Mouse (Mus musculus) ovary, adult 10 weeks (tissue): ENCODE results near the gene Gipr. TPM values are rescaled to one million over a fixed set of nuclear protein-coding genes. Genes with fewer than 3 reads are reported as not detected.

Source experiments
- polyA plus RNA-seq: library from polyadenylated mRNA; stranded (reverse); fragments of 350-450 nt; fragmentation: Illumina TruSeq; extraction: RNeasy Lipid Tissue Mini Kit (QIAGEN cat#74804); gene quantifications from one replicate; pipeline ENCODE4 v1.2.3, GENCODE M21; 2014

Gene Gipr
- not detected for polyA plus RNA-seq

DNA sequence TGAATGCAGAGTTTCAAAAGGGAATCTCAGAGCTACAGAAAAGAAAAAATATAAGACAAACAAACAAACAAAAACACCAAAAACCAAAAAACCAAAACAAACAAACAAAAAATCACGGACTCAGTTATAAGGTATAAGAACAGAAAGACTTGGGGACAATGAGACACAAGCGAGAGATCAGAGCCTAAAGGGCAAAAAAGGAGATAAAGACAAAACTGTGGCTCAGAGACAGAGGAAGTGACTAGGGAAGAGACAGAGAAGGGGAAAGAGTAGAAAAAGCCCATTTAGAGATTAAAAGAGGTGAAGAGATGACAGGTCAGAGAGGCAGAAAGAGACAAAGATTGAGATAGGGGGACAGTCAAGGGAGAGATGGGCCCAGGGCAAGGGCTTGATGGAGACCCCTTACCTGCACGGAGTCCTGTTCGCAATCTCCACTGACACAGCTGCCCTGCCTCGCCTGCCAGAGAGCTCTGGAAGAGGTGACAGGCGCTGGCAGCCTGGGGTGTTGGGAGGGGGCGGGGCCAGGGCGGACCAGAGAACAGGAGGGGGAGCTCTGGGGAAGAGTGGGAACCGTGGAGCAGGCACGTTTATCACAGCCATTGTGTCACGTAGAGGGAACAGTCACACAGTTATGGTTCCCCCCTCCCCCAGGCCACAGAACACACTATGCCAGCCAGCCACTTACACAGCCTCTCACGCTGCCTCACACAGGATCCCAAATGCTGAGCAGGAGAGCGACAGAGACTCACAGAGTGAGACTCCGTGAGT is at the start of gene Gipr:
Gene Gipr (minus strand): TSS at position 472 of the 768 bp plus-strand sequence.

DNA sequence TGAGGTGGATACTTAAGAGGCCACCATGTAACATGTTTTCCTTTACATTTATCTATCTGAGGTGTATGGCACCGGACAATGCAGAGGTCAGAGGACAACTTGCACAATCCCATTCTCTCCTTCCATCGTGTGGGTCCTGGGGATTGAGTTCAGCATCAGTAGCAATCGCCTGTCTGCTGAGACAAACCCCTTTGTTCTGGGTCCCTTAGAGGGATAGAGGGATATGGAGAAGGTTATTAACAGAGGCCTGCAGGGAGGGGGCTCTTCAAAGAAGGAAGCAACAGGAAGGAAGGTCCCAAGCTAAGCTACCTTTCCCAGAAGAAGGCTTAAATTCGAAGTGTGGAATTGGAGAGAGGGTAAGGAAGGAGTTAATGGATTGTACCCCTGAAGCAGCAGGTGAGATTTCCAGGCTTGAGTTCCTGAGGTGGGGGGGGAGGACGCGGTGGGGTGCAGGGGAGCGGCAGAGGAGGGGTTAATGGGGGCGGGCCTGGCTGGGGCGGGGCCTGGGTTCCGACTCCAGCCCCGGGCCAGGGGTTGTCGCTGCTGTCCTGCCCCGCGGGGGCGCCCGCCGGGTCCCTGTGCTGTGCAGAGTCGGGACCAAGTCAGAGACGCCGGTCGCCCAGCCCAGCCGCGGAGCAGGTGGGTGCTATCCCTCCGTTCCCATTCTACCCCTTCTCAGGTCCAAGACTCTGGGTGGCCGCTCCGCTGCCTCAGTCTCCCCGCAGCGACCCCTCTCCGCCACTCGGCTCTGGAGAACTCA is 46.2 kb upstream of the Gipr start, which contains the start of gene Gpr4:
Gene Gpr4 (plus strand): TSS at position 543 of the 760 bp plus-strand sequence.

DNA sequence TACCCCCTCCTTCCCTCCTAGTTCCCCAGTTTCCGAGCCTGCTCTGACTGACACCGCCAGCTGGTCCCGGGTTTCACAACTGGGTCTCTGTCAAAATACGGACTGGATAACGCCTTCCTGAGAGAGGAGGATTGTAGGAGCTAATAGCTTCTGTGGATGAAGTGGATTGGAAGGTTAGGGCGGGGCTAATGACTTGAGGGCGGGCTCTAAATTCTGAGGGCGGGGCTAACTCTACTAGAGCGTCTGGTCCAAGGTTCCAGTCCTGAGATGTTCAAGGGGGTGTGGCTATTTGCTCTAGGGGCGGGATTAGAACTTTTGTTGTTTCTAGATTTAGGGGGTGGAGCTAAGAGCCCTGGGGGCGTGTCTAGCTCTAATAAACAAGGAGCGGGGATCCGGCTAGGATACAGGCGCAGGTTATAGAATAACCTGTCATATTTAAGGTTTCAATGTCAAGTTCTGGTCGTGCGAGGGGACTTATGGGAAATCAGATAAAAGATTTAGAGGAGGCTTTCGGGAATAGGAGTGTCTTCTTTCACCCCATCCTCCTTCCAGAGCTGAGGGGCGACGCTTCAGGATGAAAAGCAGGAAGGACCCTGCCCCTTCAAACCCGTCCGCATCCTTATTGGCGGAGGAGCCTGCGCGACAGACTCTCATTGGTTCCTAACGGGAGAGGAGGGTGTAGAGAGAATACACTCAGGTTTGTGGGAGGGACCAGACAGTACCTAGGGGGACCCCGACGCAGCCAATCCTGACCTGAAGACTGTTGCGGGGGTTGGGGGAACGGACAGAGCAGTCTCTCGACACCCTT is 10.0 kb upstream of the Gipr start, which contains the start of gene Eml2:
Gene Eml2 (plus strand): TSS at position 714 of the 808 bp plus-strand sequence.

DNA sequence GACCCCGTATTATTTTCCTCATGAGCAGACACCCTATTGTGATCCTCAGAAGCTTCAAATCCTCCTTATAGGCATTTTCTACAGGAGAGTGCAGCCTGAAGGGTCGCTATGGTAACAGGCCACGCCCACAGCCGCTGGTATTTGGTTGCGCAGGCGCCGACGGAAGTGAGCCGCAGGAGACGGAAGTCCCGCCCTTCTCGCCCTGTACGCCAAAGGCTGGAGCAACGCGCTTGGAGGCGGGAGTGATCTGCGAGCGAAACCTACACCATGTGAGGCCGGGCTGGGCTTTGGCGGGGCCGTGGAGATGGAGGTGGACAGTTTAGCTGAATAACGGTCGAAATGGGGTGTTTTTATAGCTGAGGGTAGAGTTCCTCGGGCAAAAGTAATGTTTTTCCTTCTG is 16.3 kb downstream of the Gipr start, which contains the start of gene Snrpd2:
Gene Snrpd2 (plus strand): TSS at position 97 of the 400 bp plus-strand sequence.

DNA sequence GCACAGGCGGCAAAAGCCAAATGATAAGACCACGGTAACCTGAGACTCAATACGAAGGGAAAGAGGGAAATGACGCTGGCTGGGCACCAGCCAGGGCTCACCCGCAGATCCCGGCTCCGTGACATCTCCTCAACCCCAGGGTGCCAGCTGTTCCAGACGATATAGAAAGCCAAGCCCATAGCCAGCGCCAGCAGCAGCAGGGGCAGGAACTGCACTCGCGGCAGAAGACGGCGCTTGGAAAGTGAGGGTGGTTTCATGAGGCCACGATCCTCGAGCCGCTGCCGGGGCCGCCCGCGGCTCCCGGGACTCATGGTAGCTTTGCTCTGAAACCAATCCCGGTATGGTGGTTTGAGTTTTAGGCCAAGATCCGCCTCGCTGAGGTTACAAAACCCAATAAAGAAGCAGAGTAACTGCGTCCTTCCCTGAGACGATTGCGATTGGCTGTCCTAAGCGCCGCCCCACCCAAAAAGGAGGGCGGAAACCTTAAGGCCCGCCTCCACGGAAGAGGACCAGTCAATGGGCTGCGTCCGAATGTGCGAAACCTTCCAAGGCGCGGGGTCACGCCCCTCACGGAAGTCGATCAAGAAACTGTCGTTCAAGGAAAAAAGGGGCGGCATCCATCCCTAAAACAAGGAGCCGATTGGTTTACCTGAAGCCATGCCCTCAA is 16.9 kb downstream of the Gipr start, which contains the start of gene Qpctl:
Gene Qpctl (minus strand): TSS at position 417 of the 667 bp plus-strand sequence.

DNA sequence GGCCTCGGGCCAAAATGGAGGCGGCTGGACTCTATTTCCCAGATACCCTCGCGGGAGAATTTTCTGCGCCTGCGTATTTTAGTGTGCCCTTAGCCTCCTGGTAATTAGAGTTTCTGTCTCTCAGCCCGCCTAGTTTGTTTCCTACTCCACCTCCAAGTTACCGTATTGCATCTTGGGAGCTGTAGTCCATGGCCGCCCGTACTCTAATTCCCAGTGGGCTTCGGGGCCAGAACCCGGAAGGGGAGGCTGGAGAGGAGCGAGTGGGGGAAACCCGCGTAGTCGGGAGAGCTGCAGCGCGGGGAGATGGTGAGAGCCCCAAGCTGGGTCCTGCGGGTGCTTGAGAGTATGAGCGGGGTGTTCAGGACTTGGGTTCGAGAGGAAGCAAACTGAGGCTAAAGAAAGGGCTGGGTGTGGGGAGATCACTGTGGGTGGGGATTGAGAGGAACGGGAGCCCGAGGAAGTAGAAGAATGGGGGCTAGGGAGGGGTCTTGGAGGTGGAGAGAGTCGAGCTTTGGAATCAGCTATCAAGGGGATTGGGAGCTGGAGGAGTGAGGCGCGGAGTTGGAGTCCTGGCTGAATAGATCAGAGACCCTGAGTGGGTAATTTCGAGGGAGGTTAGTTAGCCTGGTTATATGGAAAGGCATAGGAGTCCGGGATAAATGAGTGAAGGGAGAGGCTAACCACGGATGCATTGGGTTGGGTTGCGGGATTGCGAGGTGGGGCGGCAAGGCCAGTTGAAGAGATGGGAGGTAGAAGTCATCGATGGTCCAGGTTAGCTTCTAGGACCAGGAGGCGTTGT is 46.1 kb downstream of the Gipr start, which contains the start of gene Fbxo46:
Gene Fbxo46 (plus strand): TSS at position 229 of the 799 bp plus-strand sequence.

DNA sequence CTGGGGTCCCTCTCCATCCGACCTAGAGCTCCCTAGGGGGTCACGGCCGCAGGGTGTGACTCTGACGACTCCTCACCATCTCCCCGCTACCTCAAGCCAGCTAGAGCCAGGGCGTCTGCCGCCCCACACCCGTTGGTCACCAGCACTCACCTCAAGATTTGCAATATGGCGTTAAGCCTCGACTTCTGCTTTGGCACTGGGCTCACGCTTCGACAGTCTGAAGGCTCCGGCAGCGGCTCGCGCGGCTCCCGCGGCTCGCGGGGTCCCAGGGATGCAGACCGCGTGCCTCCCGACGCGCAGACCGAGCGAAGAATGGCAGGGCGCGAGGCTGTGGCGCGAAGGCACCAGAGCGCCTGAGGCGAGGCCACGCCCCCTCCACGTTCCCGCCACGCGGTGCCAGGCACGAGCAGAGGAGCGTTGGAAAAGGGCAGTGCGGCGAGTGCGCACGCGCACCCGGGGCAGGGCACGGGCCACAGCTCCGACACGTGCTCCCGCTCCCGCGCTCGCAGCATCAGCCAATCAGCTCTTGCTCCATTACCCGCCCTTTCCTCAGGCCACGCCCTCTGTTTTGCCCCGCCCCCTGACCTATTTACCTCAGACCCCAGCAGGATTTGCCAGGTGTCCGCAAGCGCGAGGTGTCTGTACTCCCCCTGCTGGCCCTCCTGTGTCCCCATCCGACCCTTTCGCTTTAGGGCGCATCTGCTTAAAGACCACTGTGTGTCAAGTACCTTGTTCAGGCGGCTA is 47.7 kb downstream of the Gipr start, which contains the start of gene Gm4969:
Gene Gm4969 (minus strand): TSS at position 341 of the 744 bp plus-strand sequence.

Other genes starting within 250 kb of the Gipr start
- 0.34 TPM for gene Nova2, start 240.2 kb downstream of the Gipr start, polyA plus RNA-seq
- gene Nanos2, start 178.7 kb downstream of the Gipr start, polyA plus RNA-seq, result 0.48 TPM
- 0.46 TPM for gene Mypop, start 174.9 kb downstream of the Gipr start, polyA plus RNA-seq
- 1.9 TPM for gene Irf2bp1, start 162.1 kb downstream of the Gipr start, polyA plus RNA-seq
- gene Foxa3, start 142.6 kb downstream of the Gipr start, polyA plus RNA-seq, result 1.7 TPM
- 5.5 TPM for gene Sympk, start 141.8 kb downstream of the Gipr start, polyA plus RNA-seq
- not detected for gene Rsph6a, start 111.4 kb downstream of the Gipr start, polyA plus RNA-seq
- 0.23 TPM for gene Dmwd, start 89.9 kb downstream of the Gipr start, polyA plus RNA-seq
- 5.7 TPM for gene Dmpk, start 82.3 kb downstream of the Gipr start, polyA plus RNA-seq
- 1.9 TPM for gene Six5, start 71.5 kb downstream of the Gipr start, polyA plus RNA-seq
- not detected for gene Gm4969, start 47.8 kb downstream of the Gipr start, polyA plus RNA-seq
- 1.3 TPM for gene Fbxo46, start 46.3 kb downstream of the Gipr start, polyA plus RNA-seq
- gene Qpctl, start 16.8 kb downstream of the Gipr start, polyA plus RNA-seq, result 9.1 TPM
- gene Snrpd2, start 16.4 kb downstream of the Gipr start, polyA plus RNA-seq, result 1.4 TPM
- not detected for gene Eml2, start 10.3 kb upstream of the Gipr start, polyA plus RNA-seq
- gene Gpr4, start 46.4 kb upstream of the Gipr start, polyA plus RNA-seq, result 1.4 TPM
- 9.0 TPM for gene Opa3, start 62.2 kb upstream of the Gipr start, polyA plus RNA-seq
- gene Vasp, start 105.7 kb upstream of the Gipr start, polyA plus RNA-seq, result 16.5 TPM
- not detected for gene Ppm1n, start 113.9 kb upstream of the Gipr start, polyA plus RNA-seq
- 0.94 TPM for gene Rtn2, start 116.5 kb upstream of the Gipr start, polyA plus RNA-seq
- gene Fosb, start 143.9 kb upstream of the Gipr start, polyA plus RNA-seq, result 0.37 TPM
- gene Ercc1, start 178.7 kb upstream of the Gipr start, polyA plus RNA-seq, result not detected
- gene Cd3eap, start 193.4 kb upstream of the Gipr start, polyA plus RNA-seq, result 1.6 TPM
- gene Ppp1r13l, start 193.6 kb upstream of the Gipr start, polyA plus RNA-seq, result not detected
- gene Ercc2, start 215.9 kb upstream of the Gipr start, polyA plus RNA-seq, result not detected
- gene Klc3, start 238.0 kb upstream of the Gipr start, polyA plus RNA-seq, result not detected
- not detected for gene Ckm, start 238.6 kb upstream of the Gipr start, polyA plus RNA-seq